Mouse (Mus musculus) right cerebral cortex, adult 2 months (tissue): ENCODE data around the gene Klhl29.

Experiments
- DNase-seq, 2 experiments: peaks; one replicate each; pipeline ENCODE4 v3.0.0; 2021 to 2022; ENCODE audit warnings: low spot score in 2 of 2

Gene Klhl29

GRCm38 (mm10) chr12:5129190-5129589 lies 246.3 kb downstream of the Klhl29 start:
- DNase-seq: no peak

GRCm38 (mm10) chr12:5125907-5126306 lies 249.6 kb downstream of the Klhl29 start:
- peak; percentile 60 to 63 for DNase-seq

- peak; percentile 61 to 64 for DNase-seq
These were observed 252.5 kb downstream of the Klhl29 start for GRCm38 (mm10) chr12:5122972-5123371.

GRCm38 (mm10) chr12:5120249-5120648 lies 255.2 kb downstream of the Klhl29 start:
- no peak for DNase-seq

GRCm38 (mm10) chr12:5119726-5120125 lies 255.8 kb downstream of the Klhl29 start:
- DNase-seq: peak; percentile 96

- no peak for DNase-seq
These were observed 256.2 kb downstream of the Klhl29 start for GRCm38 (mm10) chr12:5119286-5119685.

GRCm38 (mm10) chr12:5116605-5117004 lies 258.9 kb downstream of the Klhl29 start:
- no peak for DNase-seq

- no peak for DNase-seq
These were observed 260.9 kb downstream of the Klhl29 start for GRCm38 (mm10) chr12:5114631-5115030.

- DNase-seq: no peak
These were observed 264.1 kb downstream of the Klhl29 start for GRCm38 (mm10) chr12:5111343-5111742.

GRCm38 (mm10) chr12:5108613-5109012 lies 266.9 kb downstream of the Klhl29 start:
- no peak for DNase-seq

GRCm38 (mm10) chr12:5107795-5108194 lies 267.7 kb downstream of the Klhl29 start:
- DNase-seq: no peak

- no peak for DNase-seq
These were observed 270.9 kb downstream of the Klhl29 start for GRCm38 (mm10) chr12:5104422-5105052.

- no peak for DNase-seq
These were observed 274.0 kb downstream of the Klhl29 start for GRCm38 (mm10) chr12:5101411-5102024.

- peak in 1 of 2 experiments; percentile 40 for DNase-seq
These were observed 275.9 kb downstream of the Klhl29 start for GRCm38 (mm10) chr12:5099572-5099971.

GRCm38 (mm10) chr12:5088639-5089038 lies 286.8 kb downstream of the Klhl29 start:
- no peak for DNase-seq

GRCm38 (mm10) chr12:5087787-5088519 lies 287.5 kb downstream of the Klhl29 start:
- peak; percentile 50 to 59 for DNase-seq

GRCm38 (mm10) chr12:5084714-5085113 lies 290.8 kb downstream of the Klhl29 start:
- DNase-seq: no peak

- no peak for DNase-seq
These were observed 294.0 kb downstream of the Klhl29 start for GRCm38 (mm10) chr12:5081480-5081879.

GRCm38 (mm10) chr12:5073191-5073590 lies 302.3 kb downstream of the Klhl29 start:
- DNase-seq: peak; percentile 47

GRCm38 (mm10) chr12:5070131-5070530 lies 305.4 kb downstream of the Klhl29 start:
- peak in 1 of 2 experiments; percentile 18 for DNase-seq

GRCm38 (mm10) chr12:5067590-5067989 lies 307.9 kb downstream of the Klhl29 start:
- DNase-seq: no peak

- no peak for DNase-seq
These were observed 327.4 kb downstream of the Klhl29 start for GRCm38 (mm10) chr12:5048104-5048503.

GRCm38 (mm10) chr12:5044141-5044540 lies 331.3 kb downstream of the Klhl29 start:
- DNase-seq: no peak
